Mouse (Mus musculus): ENCODE results near the gene Tfcp2. TPM values are rescaled to one million over a fixed set of nuclear protein-coding genes. Genes with fewer than 3 reads are reported as not detected.

The Tfcp2 gene
- total and polyA plus RNA-seq, 3 experiments = 20.4 to 21.5 TPM; not detected in 1

- Histone ChIP-seq H3K9me3 (replicated peaks; ENCODE audit: insufficient read depth, low read length) (no peaks in the 10 kb centered on the region), H3K9ac (ENCODE audit: control insufficient read depth, low read depth, low read length, poor library complexity, severe bottlenecking) (no peak overlapping the region), H3K4me1 (ENCODE audit: control insufficient read depth in 1 of 2, insufficient read depth in 2 of 2, low read length in 2 of 2) (no peaks in the 10 kb centered on the region), H3K27ac (ENCODE audit: control insufficient read depth, low read depth, low read length) (no peak overlapping the region), H3K79me2 (ENCODE audit: control insufficient read depth, insufficient read depth, low read length, poor library complexity) (no peaks in the 10 kb centered on the region), H3K36me3 (ENCODE audit: control insufficient read depth in 1 of 2, insufficient read depth in 2 of 2, low read length in 2 of 2) (peaks cover 0 to 2% of the 10 kb centered on the region in 2 experiments; a peak in 1 of 4 replicates), H3K27me3 (ENCODE audit: control insufficient read depth in 1 of 2, insufficient read depth in 2 of 2, low read length in 2 of 2) (no peaks in the 10 kb centered on the region), H3K4me3 (ENCODE audit: control insufficient read depth in 1 of 2, insufficient read depth in 1 of 2, low read depth in 2 of 2, low read length in 2 of 2) (no peak overlapping the region)
- DNase-seq (ENCODE audit: low read depth, low spot score) = no peak
- TF ChIP-seq POLR2AphosphoS5 (IDR thresholded peaks at IDR 0.05; ENCODE audit: borderline replicate concordance, low read depth, low read length) (no peak), BHLHE40 (IDR thresholded peaks at IDR 0.05; ENCODE audit: borderline replicate concordance, low read depth, low read length) (no peak), NRF1 (IDR thresholded peaks at IDR 0.05; ENCODE audit: insufficient read depth, low read depth, low read length, poor library complexity, severe bottlenecking) (no peak), MAX (IDR thresholded peaks at IDR 0.05; ENCODE audit: low read length) (no peak), GABPA (IDR thresholded peaks at IDR 0.05; ENCODE audit: low read depth, low read length) (no peak), KAT2A (conservative IDR thresholded peaks at IDR 0.05; ENCODE audit: low read depth, low read length) (no peak), ZMIZ1 (IDR thresholded peaks at IDR 0.05; ENCODE audit: low read depth, low read length) (no peak), MYC (IDR thresholded peaks at IDR 0.05; ENCODE audit: low read depth, low read length) (no peak), POLR2A (IDR thresholded peaks at IDR 0.05; ENCODE audit: control insufficient read depth in 1 of 2, insufficient read depth in 1 of 2, low read depth in 1 of 2, low read length in 2 of 2, poor library complexity in 1 of 2) (no peak), MYB (IDR thresholded peaks at IDR 0.05; ENCODE audit: low read depth, low read length) (no peak), ELF1 (IDR thresholded peaks at IDR 0.05; ENCODE audit: low read depth, low read length) (no peak), UBTF (IDR thresholded peaks at IDR 0.05; ENCODE audit: borderline replicate concordance, insufficient read depth, low read depth, low read length) (no peak), ETS1 (IDR thresholded peaks at IDR 0.05; ENCODE audit: low read depth, low read length) (no peak), USF2 (IDR thresholded peaks at IDR 0.05; ENCODE audit: borderline replicate concordance in 1 of 2, insufficient read depth in 1 of 2, low read depth in 1 of 2, low read length in 2 of 2) (no peak), RAD21 (IDR thresholded peaks at IDR 0.05; ENCODE audit: low read depth, low read length) (no peak), MAFK (IDR thresholded peaks at IDR 0.05; ENCODE audit: borderline replicate concordance, low read depth, low read length) (no peak), GATA1 (IDR thresholded peaks at IDR 0.05; ENCODE audit: low read depth, low read length) (no peak), NELFE (IDR thresholded peaks at IDR 0.05; ENCODE audit: low read depth, low read length) (no peak)
Measured at GRCm38 (mm10) chr15:100485576-100485975, 66.2 kb downstream of the Tfcp2 start.

GRCm38 (mm10) chr15:100478925-100479324 lies 72.9 kb downstream of the Tfcp2 start:
- DNase-seq (ENCODE audit: low read depth, low spot score) = no peak
- no peaks in the 10 kb centered on the region for H3K9me3 ChIP-seq (replicated peaks; ENCODE audit: insufficient read depth, low read length)
- H3K4me3 ChIP-seq (ENCODE audit: control insufficient read depth in 1 of 2, insufficient read depth in 1 of 2, low read depth in 2 of 2, low read length in 2 of 2) = no peak overlapping the region
- no peaks in the 10 kb centered on the region for H3K4me1 ChIP-seq (ENCODE audit: control insufficient read depth in 1 of 2, insufficient read depth in 2 of 2, low read length in 2 of 2)
- no peak overlapping the region for H3K27ac ChIP-seq (ENCODE audit: control insufficient read depth, low read depth, low read length)
- peaks cover 0 to 4% of the 10 kb centered on the region in 2 experiments; a peak in 1 of 4 replicates for H3K36me3 ChIP-seq (ENCODE audit: control insufficient read depth in 1 of 2, insufficient read depth in 2 of 2, low read length in 2 of 2)
- TF ChIP-seq E2F4 (IDR thresholded peaks at IDR 0.05; ENCODE audit: borderline replicate concordance, low read depth, low read length) (no peak), MAZ (IDR thresholded peaks at IDR 0.05; ENCODE audit: low read depth, low read length) (no peak), MAFK (IDR thresholded peaks at IDR 0.05; ENCODE audit: borderline replicate concordance, low read depth, low read length) (no peak), USF1 (IDR thresholded peaks at IDR 0.05; ENCODE audit: low read depth, low read length) (no peak), JUND (IDR thresholded peaks at IDR 0.05; ENCODE audit: low read depth, low read length) (no peak), TAL1 (IDR thresholded peaks at IDR 0.05; ENCODE audit: low read length) (no peak), POLR2AphosphoS5 (IDR thresholded peaks at IDR 0.05; ENCODE audit: borderline replicate concordance, low read depth, low read length) (no peak), EP300 (IDR thresholded peaks at IDR 0.05; ENCODE audit: low read depth in 1 of 2, low read length in 2 of 2) (no peak), TBP (IDR thresholded peaks at IDR 0.05; ENCODE audit: low read depth, low read length) (no peak), RAD21 (IDR thresholded peaks at IDR 0.05; ENCODE audit: low read depth, low read length) (no peak), TCF12 (IDR thresholded peaks at IDR 0.05; ENCODE audit: low read depth, low read length) (no peak), ELF1 (IDR thresholded peaks at IDR 0.05; ENCODE audit: low read depth, low read length) (no peak), HCFC1 (IDR thresholded peaks at IDR 0.05; ENCODE audit: low read depth, low read length) (no peak)
- no peaks in the 10 kb centered on the region for H3K27me3 ChIP-seq (ENCODE audit: control insufficient read depth in 1 of 2, insufficient read depth in 2 of 2, low read length in 2 of 2)
- H3K9ac ChIP-seq (ENCODE audit: control insufficient read depth, low read depth, low read length, poor library complexity, severe bottlenecking) = no peak overlapping the region
- no peaks in the 10 kb centered on the region for H3K79me2 ChIP-seq (ENCODE audit: control insufficient read depth, insufficient read depth, low read length, poor library complexity)
